Mouse (Mus musculus) layer of hippocampus, postnatal 10 days (tissue): ENCODE results near the gene Capn5. TPM values are rescaled to one million over a fixed set of nuclear protein-coding genes. Genes with fewer than 3 reads are reported as not detected.
A peak's percentile ranks its signal among the peaks of the same experiment; 100 is the strongest.

Experiments
- DNase-seq, 2 experiments: peaks; one replicate each; pipeline ENCODE4 v3.0.0; 2021; ENCODE audit warnings: low spot score in 2 of 2
- total RNA-seq, 2 experiments: library from RNA; stranded (reverse); gene quantifications; 2 replicates each; pipeline ENCODE4 v1.2.3; 2021

The Capn5 gene
- total RNA-seq, 2 experiments from 2014 or later: 55.9 to 61.7 TPM

DNA sequence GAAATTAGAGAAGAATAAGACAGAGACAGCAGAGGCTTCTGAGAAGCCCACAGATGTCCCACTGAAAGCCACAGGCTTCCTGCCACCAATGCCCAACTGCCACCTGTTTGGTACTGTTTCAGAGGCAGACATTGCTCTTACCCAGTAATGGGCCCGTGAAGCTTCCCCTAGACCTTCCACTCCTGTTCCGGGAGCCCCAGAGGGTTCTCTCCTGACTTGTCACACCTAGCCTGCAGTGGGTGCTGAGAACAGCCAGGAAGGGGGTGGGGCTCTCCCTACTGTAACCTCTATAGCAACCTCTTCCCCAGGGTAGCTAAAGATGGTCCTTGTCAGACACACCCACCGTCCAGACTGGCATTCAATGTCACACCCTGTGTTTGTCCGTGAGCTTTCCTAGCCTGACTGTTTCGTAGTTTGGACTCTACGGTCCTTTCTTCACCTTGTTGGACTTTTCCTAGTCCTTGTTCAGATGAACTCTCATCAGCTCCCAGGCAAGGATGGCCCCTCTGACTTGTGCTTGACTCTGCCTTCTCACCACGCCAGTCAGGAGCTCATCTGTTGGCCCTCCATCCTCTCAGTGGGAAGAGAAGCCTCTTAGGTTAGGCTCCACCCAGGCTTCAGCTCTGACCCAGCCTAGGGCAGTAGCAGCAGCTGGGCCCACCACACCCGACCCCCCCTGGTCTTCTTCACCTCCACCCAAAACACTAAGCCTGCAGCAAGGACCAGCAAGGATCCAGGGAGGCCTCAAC, 1.6 kb downstream of the Capn5 start:
- no peak for DNase-seq

DNA sequence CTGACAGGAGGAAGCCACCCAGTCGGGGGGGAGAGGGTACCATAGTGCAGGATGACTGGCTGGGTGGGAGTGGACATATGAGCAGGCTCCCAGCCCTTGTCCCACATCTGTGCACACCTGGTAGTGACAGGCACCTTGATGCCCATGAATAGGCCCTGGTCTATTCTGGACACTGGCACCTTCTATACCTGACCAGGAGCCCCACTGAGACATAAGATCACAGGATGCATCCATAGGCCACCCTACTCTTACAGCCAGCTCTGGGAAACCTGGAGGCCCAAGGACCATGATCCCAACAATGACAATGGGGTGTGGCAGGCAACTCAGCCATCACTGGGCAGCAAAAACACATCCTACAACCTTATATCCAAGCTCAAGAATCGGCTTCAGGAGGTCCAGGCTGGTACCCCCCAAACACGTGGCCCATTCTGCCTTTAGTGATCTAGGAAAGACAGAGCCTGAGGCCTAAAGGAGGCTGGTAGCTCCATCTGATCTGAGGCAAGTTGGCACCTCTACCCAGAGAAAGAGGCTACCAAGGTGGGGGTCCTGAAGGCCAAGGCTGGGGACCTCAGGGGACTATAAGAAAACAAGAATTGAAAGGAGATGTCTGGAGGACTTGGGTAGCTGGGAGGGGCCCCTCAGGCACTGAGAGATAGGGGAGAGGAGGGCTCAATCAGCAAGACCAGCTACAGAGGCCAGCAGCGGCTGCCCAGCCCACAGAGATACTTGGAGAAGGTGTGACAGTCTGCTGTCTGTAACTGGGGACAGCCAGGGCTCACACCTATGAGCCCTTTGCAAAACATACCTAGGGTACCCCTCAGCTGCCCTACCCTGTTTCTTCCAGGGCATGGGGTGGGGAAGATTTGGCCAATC, 3.0 kb downstream of the Capn5 start:
- no peak for DNase-seq

DNA sequence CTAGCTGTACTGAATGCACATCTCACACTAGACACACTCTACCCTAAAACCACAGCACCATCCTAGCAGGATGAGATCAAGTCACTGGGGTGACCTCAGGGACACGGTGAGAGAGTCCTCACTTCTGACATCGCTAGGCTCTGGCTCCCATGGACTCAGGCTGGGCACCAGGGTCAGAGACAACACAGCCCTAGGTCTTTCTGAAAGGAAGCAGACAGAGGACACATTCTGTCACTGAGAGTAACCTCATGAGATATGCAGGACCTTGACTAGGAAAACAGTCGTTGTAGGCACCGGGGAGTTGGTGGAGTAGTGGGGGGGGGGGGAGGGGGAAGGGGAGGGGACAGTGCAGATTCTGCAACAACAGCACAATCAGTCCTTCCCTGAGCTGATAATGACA, 4.7 kb downstream of the Capn5 start:
- no peak for DNase-seq

GRCm38 (mm10) chr7:98172661-98173060, 5.4 kb downstream of the Capn5 start:
- no peak for DNase-seq

GRCm38 (mm10) chr7:98171141-98172073, 6.7 kb downstream of the Capn5 start:
- no peak for DNase-seq

DNA sequence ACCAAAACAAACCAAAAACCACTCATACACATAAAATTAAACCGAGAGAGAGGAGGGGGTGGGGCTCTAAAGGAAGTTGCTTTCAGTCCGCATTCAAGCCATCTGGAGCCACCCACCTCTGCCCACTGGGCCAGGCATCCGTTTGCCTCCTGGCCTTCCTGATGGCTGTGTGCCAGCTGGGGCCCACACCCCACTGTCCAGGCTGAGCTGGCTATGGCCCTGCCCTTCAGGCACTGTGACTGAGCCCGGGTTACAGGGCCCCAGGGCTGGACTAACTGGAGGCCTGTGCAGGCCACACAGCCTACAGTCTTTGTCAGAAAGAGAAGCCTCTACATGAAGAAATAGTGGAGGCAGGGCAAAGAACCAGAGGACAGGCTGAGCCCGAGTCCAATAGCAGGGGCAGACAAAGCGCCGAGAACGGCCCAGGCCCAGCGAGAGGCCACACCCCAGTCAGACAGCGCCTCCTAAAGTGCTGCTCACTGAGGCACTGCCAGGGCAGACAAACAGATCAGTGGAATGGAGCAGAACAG, 13.0 kb downstream of the Capn5 start:
- DNase-seq: no peak

DNA sequence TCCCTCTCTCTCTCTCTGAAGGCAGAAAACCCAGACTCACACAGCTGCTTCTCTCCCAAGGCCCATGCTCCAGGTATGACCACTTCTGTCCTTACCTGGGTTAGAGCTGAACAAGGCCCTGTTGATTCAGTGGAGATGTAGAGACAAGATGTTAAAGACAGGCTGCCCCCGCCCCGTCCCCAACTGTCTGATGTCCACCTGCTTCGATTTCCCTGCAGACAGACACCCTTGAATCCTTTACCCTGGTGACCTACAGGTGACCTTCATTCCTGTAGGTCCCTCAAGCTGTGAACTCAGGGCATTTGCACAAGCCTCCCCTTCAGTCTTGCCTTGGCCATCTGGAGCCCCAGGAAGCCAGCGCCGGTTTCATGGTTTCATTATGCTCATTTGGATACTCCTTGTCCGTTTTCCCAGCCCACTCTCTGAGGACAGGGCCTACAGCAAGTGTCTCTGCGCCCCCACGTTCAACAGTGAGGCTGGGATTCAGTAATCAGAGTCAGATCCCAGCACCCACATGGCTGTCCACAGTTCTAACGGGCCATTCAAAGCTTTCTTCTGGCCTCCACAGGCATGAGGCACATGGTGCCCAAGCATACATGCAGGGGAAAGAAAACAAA, 13.6 kb downstream of the Capn5 start:
- no peak for DNase-seq

DNA sequence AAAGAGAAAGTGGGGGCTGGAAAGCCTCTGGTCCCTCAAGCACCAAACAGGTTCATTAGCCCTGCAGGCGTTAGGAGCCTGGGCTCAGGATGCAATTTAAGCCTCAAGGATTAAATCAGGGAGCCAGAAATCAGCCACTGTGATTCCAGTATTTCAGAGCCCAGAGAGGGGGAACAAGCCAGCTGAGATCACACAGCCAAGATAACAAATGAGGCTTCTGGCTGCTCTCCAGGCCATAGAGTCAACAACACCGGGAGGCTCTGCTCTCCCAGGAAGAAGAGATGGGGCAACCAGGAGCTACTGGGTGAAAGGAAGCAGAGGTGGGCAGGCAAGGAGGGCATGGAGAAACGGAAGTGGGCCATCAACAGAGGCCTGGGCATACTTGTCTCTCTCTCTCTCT, 14.4 kb downstream of the Capn5 start:
- no peak for DNase-seq

GRCm38 (mm10) chr7:98162239-98162638, 15.8 kb downstream of the Capn5 start:
- no peak for DNase-seq

- no peak for DNase-seq
These were observed 17.9 kb downstream of the Capn5 start for GRCm38 (mm10) chr7:98160041-98160740.

- no peak for DNase-seq
These were observed 19.6 kb downstream of the Capn5 start for GRCm38 (mm10) chr7:98158481-98158880.

DNA sequence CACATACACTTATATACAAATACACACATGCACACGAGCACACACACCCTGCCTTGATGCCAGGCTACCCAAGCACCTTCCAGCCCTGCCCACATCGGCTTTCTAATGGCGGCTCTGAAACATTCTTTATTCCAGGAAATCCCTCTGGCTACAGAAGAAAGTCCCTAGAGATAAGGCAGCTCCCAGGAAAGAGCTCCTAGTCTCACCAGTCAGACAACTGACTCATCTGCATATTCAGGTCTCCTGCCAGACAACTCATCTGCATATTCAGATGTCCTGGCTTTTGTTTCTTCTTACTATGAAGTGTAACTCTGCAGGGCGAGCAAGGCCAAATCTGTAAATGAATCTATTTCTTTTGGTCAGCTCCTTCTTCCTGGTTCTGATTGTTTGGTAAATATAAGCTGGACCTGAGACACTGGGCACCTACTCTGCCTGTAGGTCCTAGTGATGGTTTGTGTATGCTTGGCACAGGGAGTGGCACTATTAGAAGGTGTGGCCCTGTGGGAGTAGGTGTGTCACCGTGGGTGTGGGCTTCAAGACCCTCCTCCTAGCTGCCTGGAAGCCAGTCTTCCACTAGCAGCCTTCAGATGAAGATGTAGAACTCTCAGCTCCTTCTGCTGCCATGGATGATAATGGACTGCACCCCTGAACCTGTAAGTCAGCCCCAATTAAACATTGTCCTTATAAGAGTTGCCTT, 20.3 kb downstream of the Capn5 start:
- no peak for DNase-seq

DNA sequence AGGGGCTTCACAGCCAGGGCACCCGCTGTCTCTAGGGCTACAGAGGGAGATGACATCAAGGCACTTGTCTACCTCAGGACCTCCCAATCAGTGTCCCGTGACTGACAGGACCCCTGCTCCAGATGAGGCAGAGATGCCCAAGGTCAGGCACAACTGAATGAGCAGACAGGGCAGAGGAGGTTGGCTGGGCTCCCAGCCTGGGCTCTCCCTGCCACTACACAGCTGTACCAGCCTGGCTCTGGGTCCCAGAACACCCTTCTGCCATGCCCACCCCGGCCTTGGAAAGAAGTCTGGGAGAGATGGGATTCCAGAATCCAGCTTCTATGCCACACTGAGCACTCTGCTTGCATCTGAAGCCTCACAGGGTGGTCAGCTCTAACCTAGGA, 21.8 kb downstream of the Capn5 start:
- DNase-seq: no peak

DNA sequence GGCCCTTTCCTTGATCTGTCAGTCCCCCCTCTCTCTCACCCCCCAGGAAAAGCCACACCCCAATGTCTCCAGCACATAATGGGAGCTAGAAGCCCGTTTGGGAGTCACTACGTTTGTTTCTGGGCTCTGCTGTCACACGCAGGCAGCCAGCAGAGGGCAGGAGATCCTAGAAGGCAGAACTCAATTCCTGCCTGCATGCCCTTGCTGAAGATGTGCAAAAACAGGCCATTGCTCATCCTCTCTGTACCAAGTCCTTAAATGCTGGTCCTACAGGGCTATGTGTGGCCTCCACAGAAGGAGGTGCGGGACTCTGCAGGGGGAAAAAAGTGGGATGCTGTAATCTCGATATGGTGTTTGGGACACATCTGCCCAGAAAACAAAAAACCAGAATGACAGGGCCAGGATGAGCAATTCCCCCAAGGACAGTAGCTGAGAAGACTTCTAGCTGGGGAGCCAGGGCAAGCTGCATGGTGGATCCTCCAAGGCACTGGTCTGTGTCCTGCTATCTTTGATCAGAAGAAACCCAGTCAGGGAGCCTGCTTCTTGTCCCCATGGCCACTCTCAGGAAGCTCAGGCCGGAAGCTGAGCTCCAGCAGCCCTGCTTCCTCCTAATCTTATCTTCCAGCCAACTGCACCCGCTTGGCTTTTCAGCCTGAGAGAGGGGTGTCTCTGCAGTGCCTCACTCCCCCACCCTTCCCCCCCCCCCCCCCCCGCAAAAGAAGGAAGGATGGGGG, 22.4 kb downstream of the Capn5 start:
- peak; percentile 74 to 83 for DNase-seq

DNA sequence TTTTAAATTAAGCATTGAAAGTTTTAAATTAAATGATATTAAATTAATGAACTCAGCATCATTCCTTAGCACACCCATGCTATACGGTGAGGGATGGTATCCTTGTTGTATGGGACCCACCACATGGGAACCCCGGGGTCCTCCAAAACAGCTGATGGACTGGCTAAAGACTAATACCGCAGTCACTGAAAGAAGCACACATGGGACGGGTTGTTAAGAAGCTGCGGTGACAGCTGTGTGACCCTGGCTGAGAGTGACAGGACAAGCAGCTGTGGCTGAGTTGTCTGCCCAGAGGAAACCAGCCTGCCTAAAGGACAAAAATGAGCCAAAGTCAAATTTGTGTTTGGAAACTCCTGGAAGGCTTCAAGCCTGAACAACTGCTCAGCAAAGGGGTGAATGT, 24.2 kb downstream of the Capn5 start:
- DNase-seq: no peak

DNA sequence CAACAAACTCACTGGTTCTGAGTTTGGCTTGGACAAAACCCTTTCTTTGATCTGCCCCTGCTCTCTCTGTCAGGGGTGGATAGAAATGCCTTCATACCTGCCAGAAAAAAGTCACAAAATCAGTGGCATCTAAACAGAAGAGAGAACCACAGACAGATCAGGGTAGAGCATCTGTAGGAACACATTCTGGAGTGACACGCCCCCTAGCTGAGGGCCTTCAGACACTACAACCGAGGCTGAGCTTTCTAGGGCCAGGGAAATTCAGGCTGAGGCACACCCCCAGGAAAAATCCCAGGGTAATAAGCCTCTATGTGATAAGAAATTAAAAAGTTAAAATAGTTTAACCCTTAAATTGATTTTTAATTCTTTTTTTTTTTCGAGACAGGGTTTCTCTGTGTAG, 24.7 kb downstream of the Capn5 start:
- DNase-seq: no peak

DNA sequence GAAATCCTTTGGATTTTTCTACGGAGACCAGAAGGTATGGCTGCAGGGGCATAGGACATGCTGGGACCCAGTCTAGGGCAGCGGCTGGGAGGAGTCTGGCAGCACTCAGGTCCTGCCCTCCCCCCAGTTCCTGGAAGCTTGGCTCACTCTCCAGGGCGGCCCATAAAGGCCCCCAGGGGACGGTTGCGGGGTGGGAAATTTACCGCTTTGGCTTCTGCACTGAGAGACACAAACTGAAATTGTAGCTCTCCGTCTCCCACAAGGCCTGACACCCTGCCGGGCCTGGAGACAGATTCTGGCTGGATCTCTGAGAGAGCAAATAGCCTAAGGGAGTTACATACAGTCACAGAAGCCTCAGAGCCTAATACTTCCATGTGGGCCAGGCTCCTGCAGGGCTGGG, 25.7 kb downstream of the Capn5 start:
- DNase-seq: no peak

- no peak for DNase-seq
These were observed 27.5 kb downstream of the Capn5 start for GRCm38 (mm10) chr7:98150525-98150924.

- DNase-seq: no peak
These were observed 28.3 kb downstream of the Capn5 start for GRCm38 (mm10) chr7:98149802-98150201.
